Mouse (Mus musculus) G1E (cell line): ENCODE data around the gene Actn2.

ENCODE experiments used
- CTCF ChIP-seq: IDR thresholded peaks from 2 replicates; pipeline ENCODE4 v1.5.1; 2012; ENCODE audit warnings: low read depth, low read length, inconsistent platforms, mixed read lengths
- POLR2AphosphoS5 ChIP-seq: IDR thresholded peaks from 2 replicates; pipeline ENCODE4 v1.6.1; 2012; ENCODE audit warnings: low read depth, low read length, inconsistent platforms; ENCODE audit not compliant: insufficient replicate concordance

GRCm38 (mm10) chr13:12290700-12291099 lies 49.9 kb downstream of the Actn2 start:
- TF ChIP-seq POLR2AphosphoS5 (no peak), CTCF (no peak)
